Mouse (Mus musculus) adrenal gland, adult 2 months (tissue): Measurements from ENCODE around the gene 2010005H15Rik. TPM values are rescaled to one million over a fixed set of nuclear protein-coding genes. Genes with fewer than 3 reads are reported as not detected.
"Not testable (repeated sequence)": the region's sequence is repeated elsewhere in the genome, so short reads cannot be mapped to it uniquely, and the experiment has no call there.

Experiments
- DNase-seq: peaks from one replicate; pipeline ENCODE4 v3.0.0; 2021
- long read RNA-seq: library from polyadenylated mRNA; stranded (forward); transcript quantifications from one replicate; pipeline ENCODE4 v2.0.0, GENCODE M21; 2021
- polyA plus RNA-seq: library from polyadenylated mRNA; depleted of rRNA; stranded (reverse); fragments of >200 nt; gene quantifications from 2 replicates; pipeline ENCODE4 v1.2.3, GENCODE M21; 2012; rRNA removed
- total RNA-seq, 2 experiments: library from RNA; stranded (reverse); gene quantifications; 2 replicates each; pipeline ENCODE4 v1.2.3; 2021

Gene 2010005H15Rik
- total RNA-seq (1 to 10 TPM in 1 of 2 experiments, not detected in 1; 3.5 TPM), polyA plus RNA-seq (not detected in 2 replicates)
- long read RNA-seq, result 0 reads

- not testable (repeated sequence) for DNase-seq
Observed at GRCm38 (mm10) chr16:36221168-36221567, at the start of gene 2010005H15Rik. Gene 2010005H15Rik, plus strand, starts transcription at chr16:36221468.

DNA sequence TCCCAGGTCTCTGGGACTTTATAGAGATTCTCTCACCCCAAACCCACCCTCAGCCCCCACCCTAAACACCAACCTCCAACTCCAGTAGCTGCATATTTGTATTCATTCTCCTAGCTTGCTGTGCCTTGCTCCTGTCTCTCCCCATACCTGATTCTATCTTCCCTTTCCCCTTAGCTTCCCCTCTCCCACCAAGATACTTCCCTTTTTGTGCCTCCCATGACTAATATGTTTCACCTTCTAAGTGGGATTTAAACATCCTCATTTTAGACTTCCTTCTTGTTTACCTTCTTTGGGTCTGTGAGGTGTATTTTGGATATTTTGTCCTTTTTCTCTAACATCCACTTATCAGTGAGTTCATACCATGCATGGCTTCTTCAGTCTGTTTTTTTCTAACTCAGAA is 45.2 kb upstream of the 2010005H15Rik start:
- DNase-seq, result no peak

DNA sequence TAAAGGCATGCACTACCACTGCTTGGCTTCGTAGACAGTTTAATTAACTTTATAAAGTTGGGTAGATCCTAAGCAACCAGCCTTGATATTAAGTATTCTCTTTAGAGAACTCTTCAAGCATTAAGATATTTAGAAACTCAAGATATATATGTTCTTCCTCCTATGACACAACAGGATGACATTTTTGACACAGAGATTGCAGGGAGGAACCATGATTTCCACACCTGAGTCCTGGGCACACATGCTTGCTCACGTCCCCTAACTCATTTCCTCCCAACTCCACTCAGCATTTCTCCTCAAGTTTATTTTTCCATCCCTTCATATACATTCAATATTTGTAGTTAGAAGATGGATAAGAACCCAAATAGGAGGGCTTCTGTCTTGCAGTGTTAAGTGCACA is 41.4 kb upstream of the 2010005H15Rik start:
- DNase-seq, result no peak

DNA sequence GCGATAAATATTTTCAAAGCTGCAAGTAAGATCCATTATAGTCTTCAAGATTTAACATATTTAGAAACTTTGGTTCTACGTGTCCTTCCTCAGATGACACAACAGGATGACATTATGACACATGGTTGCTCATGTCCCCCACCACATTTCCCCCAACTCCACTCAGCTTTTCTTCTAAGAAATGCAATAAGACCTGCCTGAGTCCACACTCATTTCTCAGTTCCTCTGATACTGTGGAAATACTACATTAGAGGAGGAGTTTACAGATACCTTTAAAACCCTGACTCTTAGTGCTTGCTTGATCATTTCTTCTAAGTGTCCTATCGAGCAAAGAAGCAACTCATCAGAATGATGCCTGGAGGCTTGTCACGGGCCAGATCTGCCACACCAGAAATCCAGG is 37.4 kb upstream of the 2010005H15Rik start, which contains the start of gene Gm5483:
Gene Gm5483, plus strand, starts transcription at position 301 of the 400 bp plus-strand sequence.
- not testable (repeated sequence) for DNase-seq

- DNase-seq, result no peak
Observed at GRCm38 (mm10) chr16:36199226-36199625, 22.0 kb upstream of the 2010005H15Rik start.

GRCm38 (mm10) chr16:36203846-36204245 is 17.4 kb upstream of the 2010005H15Rik start:
- DNase-seq, result no peak

- not testable (repeated sequence) for DNase-seq
Observed at GRCm38 (mm10) chr16:36205684-36206083, 15.6 kb upstream of the 2010005H15Rik start.

- no peak for DNase-seq
Observed at GRCm38 (mm10) chr16:36209967-36210453, 11.3 kb upstream of the 2010005H15Rik start, which contains the start of gene Gm5416. Gene Gm5416, plus strand, starts transcription at chr16:36210403.

DNA sequence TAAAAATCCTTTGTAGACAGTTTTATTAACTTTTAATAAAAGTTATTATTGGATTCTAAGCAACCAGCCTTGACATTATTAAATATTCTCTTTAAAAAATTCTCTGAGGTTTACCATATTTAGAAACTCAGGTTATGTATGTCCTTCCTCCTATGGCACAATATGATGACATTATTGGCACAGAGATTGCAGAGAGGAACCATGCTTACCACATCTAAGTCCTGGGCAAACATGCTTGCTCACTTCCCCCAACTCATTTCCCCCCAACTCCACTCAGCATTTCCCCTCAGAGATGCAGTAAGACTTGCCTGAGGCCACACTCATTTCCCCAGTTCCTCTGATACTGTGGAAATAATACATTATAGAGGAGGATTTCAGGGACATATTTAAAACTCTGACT is 39.3 kb downstream of the 2010005H15Rik start:
- DNase-seq, result not testable (repeated sequence)

- not testable (repeated sequence) for DNase-seq
Observed at GRCm38 (mm10) chr16:36276796-36277195, 55.5 kb downstream of the 2010005H15Rik start, which contains the start of gene Stfa1. Gene Stfa1, plus strand, starts transcription at chr16:36276951.

- DNase-seq, result no peak
Observed at GRCm38 (mm10) chr16:36289140-36289539, 67.9 kb downstream of the 2010005H15Rik start.

Other genes with a start within 250 kb of the 2010005H15Rik start
- gene Kpna1, start 242.7 kb upstream of the 2010005H15Rik start, total RNA-seq, result 10 to 100 TPM; 70.3 to 100.0 TPM
- gene Kpna1, start 242.7 kb upstream of the 2010005H15Rik start, polyA plus RNA-seq, result 2.5 and 3.8 TPM in 2 replicates
- 1 to 10 TPM; 3.1 to 5.2 TPM for gene Wdr5b, start 180.3 kb upstream of the 2010005H15Rik start, total RNA-seq
- gene Wdr5b, start 180.3 kb upstream of the 2010005H15Rik start, polyA plus RNA-seq, result 0.59 and 0.75 TPM in 2 replicates
- gene Fam162a, start 149.9 kb upstream of the 2010005H15Rik start, total RNA-seq, result 100 to 1,000 TPM; 178 to 236 TPM
- 27.9 and 30.7 TPM in 2 replicates for gene Fam162a, start 149.9 kb upstream of the 2010005H15Rik start, polyA plus RNA-seq
- gene Ccdc58, start 149.8 kb upstream of the 2010005H15Rik start, total RNA-seq, result 10 to 100 TPM; 35.6 to 35.8 TPM
- 2.0 and 2.9 TPM in 2 replicates for gene Ccdc58, start 149.8 kb upstream of the 2010005H15Rik start, polyA plus RNA-seq
- gene Csta1, start 90.2 kb upstream of the 2010005H15Rik start, total RNA-seq, result not detected
- gene Csta1, start 90.2 kb upstream of the 2010005H15Rik start, polyA plus RNA-seq, result not detected in 2 replicates
- not detected for gene Stfa2l1, start 64.7 kb upstream of the 2010005H15Rik start, total RNA-seq
- gene Stfa2l1, start 64.7 kb upstream of the 2010005H15Rik start, polyA plus RNA-seq, result not detected in 2 replicates
- not detected for gene Gm5483, start 37.3 kb upstream of the 2010005H15Rik start, total RNA-seq
- gene Gm5483, start 37.3 kb upstream of the 2010005H15Rik start, polyA plus RNA-seq, result not detected in 2 replicates
- gene Gm5416, start 11.1 kb upstream of the 2010005H15Rik start, total RNA-seq, result not detected
- not detected in 2 replicates for gene Gm5416, start 11.1 kb upstream of the 2010005H15Rik start, polyA plus RNA-seq
- not detected for gene Stfa1, start 55.5 kb downstream of the 2010005H15Rik start, total RNA-seq
- gene Stfa1, start 55.5 kb downstream of the 2010005H15Rik start, polyA plus RNA-seq, result not detected in 2 replicates
- not detected for gene BC117090, start 112.9 kb downstream of the 2010005H15Rik start, total RNA-seq
- gene BC117090, start 112.9 kb downstream of the 2010005H15Rik start, polyA plus RNA-seq, result not detected in 2 replicates
- gene BC100530, start 146.3 kb downstream of the 2010005H15Rik start, total RNA-seq, result not detected
- not detected in 2 replicates for gene BC100530, start 146.3 kb downstream of the 2010005H15Rik start, polyA plus RNA-seq
- not detected for gene Stfa2, start 187.0 kb downstream of the 2010005H15Rik start, total RNA-seq
- gene Stfa2, start 187.0 kb downstream of the 2010005H15Rik start, polyA plus RNA-seq, result not detected in 2 replicates
- gene Stfa3, start 233.9 kb downstream of the 2010005H15Rik start, total RNA-seq, result not detected
- gene Stfa3, start 233.9 kb downstream of the 2010005H15Rik start, polyA plus RNA-seq, result not detected in 2 replicates